ENCODE assay signal across 17 mouse cellular contexts in genomic region chr5:17116072-17116471, GRCm38 (mm10).
A peak's percentile ranks its signal among the peaks of the same experiment; 100 is the strongest.
DNase-seq lines count a peak whose midpoint lies in the region; ATAC-seq and TF ChIP-seq lines count a peak whose summit lies in the region.
"Had no signal": no experiment of that assay in that cellular context is flagged by ENCODE, and none has a peak within 500 bp of the region (broad histone marks: within the 10 kb centered on the region; RNA-seq: fewer than 3 reads in every experiment).

No protein-coding gene starts in this region.

- H3K27me3 ChIP-seq in heart, postnatal 0 days (ENCODE audit: control insufficient read depth, insufficient read depth, low read length): no peaks in the 10 kb centered on the region
- H3K27me3 ChIP-seq in intestine, embryonic 15.5 days (replicated peaks): no peaks in the 10 kb centered on the region
- no peaks in the 10 kb centered on the region for H3K27me3 ChIP-seq in hindbrain, embryonic 11.5 days (ENCODE audit: control insufficient read depth, insufficient read depth, low read length)
- H3K27me3 ChIP-seq: hindbrain, embryonic 13.5 days; limb, embryonic 15.5 days; midbrain, embryonic 15.5 days had no signal

- no peaks in the 10 kb centered on the region for H3K36me3 ChIP-seq in heart, postnatal 0 days (replicated peaks; ENCODE audit: control insufficient read depth, insufficient read depth, low read length)
- H3K36me3 ChIP-seq in intestine, embryonic 15.5 days: no peaks in the 10 kb centered on the region
- no peaks in the 10 kb centered on the region for H3K36me3 ChIP-seq in hindbrain, embryonic 11.5 days (ENCODE audit: control insufficient read depth, insufficient read depth, low read length)
- H3K36me3 ChIP-seq: hindbrain, embryonic 13.5 days; limb, embryonic 15.5 days; midbrain, embryonic 15.5 days had no signal

- H3K9ac ChIP-seq in heart, postnatal 0 days (replicated peaks; ENCODE audit: low read depth, low read length): no peak overlapping the region
- H3K9ac ChIP-seq in intestine, embryonic 15.5 days: no peak overlapping the region
- no peak overlapping the region for H3K9ac ChIP-seq in hindbrain, embryonic 11.5 days (ENCODE audit: low read depth, low read length)
- H3K9ac ChIP-seq: hindbrain, embryonic 13.5 days; limb, embryonic 15.5 days; midbrain, embryonic 15.5 days had no signal

- DNase-seq in heart, postnatal 0 days (ENCODE audit: low spot score): peak; percentile 56
- DNase-seq in heart, adult 11 months: no peak
- peak; percentile 11 for DNase-seq in kidney, postnatal 14 days
- DNase-seq in kidney, adult 9 months: no peak
- DNase-seq in lung, postnatal 10 days: peak; percentile 80
- no peak for DNase-seq in spleen, postnatal 10 days (ENCODE audit: low spot score in 2 of 2)
- DNase-seq in hindbrain, embryonic 11.5 days (ENCODE audit: low spot score): no peak
- DNase-seq: cerebellum, adult 11-12 months; right cerebral cortex, postnatal 25 days had no signal

- no peak overlapping the region for H3K27ac ChIP-seq in heart, postnatal 0 days (ENCODE audit: low read depth)
- no peak overlapping the region for H3K27ac ChIP-seq in intestine, embryonic 15.5 days
- H3K27ac ChIP-seq in hindbrain, embryonic 11.5 days (ENCODE audit: low read depth, low read length): no peak overlapping the region
- H3K27ac ChIP-seq: heart, adult 2 months; hindbrain, embryonic 13.5 days; left cerebral cortex, adult 2 months; limb, embryonic 15.5 days; midbrain, embryonic 15.5 days had no signal

- WGBS in heart, postnatal 0 days: 45% methylated on average over 3 of the region's 3 CpGs
- 35% methylated on average over 3 of the region's 3 CpGs for WGBS in intestine, embryonic 15.5 days
- WGBS in hindbrain, embryonic 11.5 days: 75% methylated on average over 3 of the region's 3 CpGs

- no peak overlapping the region for H3K4me2 ChIP-seq in heart, postnatal 0 days (ENCODE audit: low read depth, low read length)
- no peak overlapping the region for H3K4me2 ChIP-seq in intestine, embryonic 15.5 days (replicated peaks)
- H3K4me2 ChIP-seq in hindbrain, embryonic 11.5 days (replicated peaks; ENCODE audit: low read depth, low read length): no peak overlapping the region
- H3K4me2 ChIP-seq: hindbrain, embryonic 13.5 days; limb, embryonic 15.5 days; midbrain, embryonic 15.5 days had no signal

- no peaks in the 10 kb centered on the region for H3K9me3 ChIP-seq in heart, postnatal 0 days (replicated peaks; ENCODE audit: control insufficient read depth, low read length)
- H3K9me3 ChIP-seq in intestine, embryonic 15.5 days: no peaks in the 10 kb centered on the region
- H3K9me3 ChIP-seq in hindbrain, embryonic 11.5 days (ENCODE audit: control insufficient read depth, low read length): no peaks in the 10 kb centered on the region
- H3K9me3 ChIP-seq: hindbrain, embryonic 13.5 days; limb, embryonic 15.5 days; midbrain, embryonic 15.5 days had no signal

- no peak for ATAC-seq in heart, postnatal 0 days (ENCODE audit: insufficient read depth, low read depth)
- ATAC-seq in intestine, embryonic 15.5 days: 0 out of 2 replicates have a peak, but pooled peaks have one; percentile 45
- no peak for ATAC-seq in hindbrain, embryonic 11.5 days (ENCODE audit: low FRiP score)
- ATAC-seq: forebrain, embryonic 16.5 days; midbrain, embryonic 15.5 days had no signal

- H3K4me1 ChIP-seq in heart, postnatal 0 days (ENCODE audit: control insufficient read depth, insufficient read depth): no peaks in the 10 kb centered on the region
- H3K4me1 ChIP-seq in intestine, embryonic 15.5 days (replicated peaks): no peaks in the 10 kb centered on the region
- H3K4me1 ChIP-seq in hindbrain, embryonic 11.5 days (replicated peaks; ENCODE audit: control insufficient read depth, insufficient read depth, low read length): no peaks in the 10 kb centered on the region
- H3K4me1 ChIP-seq: hindbrain, embryonic 13.5 days; midbrain, embryonic 15.5 days had no signal

- TF ChIP-seq CTCF in heart, postnatal 0 days (IDR thresholded peaks at IDR 0.05; ENCODE audit: low read depth): no peak

- no peak for TF ChIP-seq EP300 in heart, postnatal 0 days (IDR thresholded peaks at IDR 0.05; ENCODE audit: low read depth)

- H3K4me3 ChIP-seq in heart, postnatal 0 days (ENCODE audit: low read depth, low read length): no peak overlapping the region
- H3K4me3 ChIP-seq in intestine, embryonic 15.5 days (replicated peaks): no peak overlapping the region
- no peak overlapping the region for H3K4me3 ChIP-seq in hindbrain, embryonic 11.5 days (ENCODE audit: low read depth, low read length)
- H3K4me3 ChIP-seq: erythroblast, embryonic 14.5 days; heart, adult 2 months; hindbrain, embryonic 13.5 days; left cerebral cortex, adult 2 months; limb, embryonic 15.5 days; midbrain, embryonic 15.5 days had no signal

Comparison
In these comparisons a context has a peak if more than half of its experiments do, and no peak if none do; other contexts are left out.
1. DNase-seq: peak in heart, postnatal 0 days (single experiment), kidney, postnatal 14 days (single experiment) and lung, postnatal 10 days (single experiment); none in heart, adult 11 months (single experiment), kidney, adult 9 months (single experiment), spleen, postnatal 10 days (0 of 2) and hindbrain, embryonic 11.5 days (single experiment).